ENCODE assay signal across 29 mouse cellular contexts in genomic region chr14:77929139-77929678, GRCm38 (mm10). TPM values are rescaled to one million over a fixed set of nuclear protein-coding genes. Genes with fewer than 3 reads are reported as not detected.
DNase-seq lines count a peak whose midpoint lies in the region; ATAC-seq and TF ChIP-seq lines count a peak whose summit lies in the region.
"Had no signal": no experiment of that assay in that cellular context is flagged by ENCODE, and none has a peak within 500 bp of the region (broad histone marks: within the 10 kb centered on the region; RNA-seq: fewer than 3 reads in every experiment).

No protein-coding gene starts in this region.

- H3K27ac ChIP-seq in lung, postnatal 0 days (ENCODE audit: low read length), result no peak overlapping the region
- H3K27ac ChIP-seq: forebrain, embryonic 15.5 days; hindbrain, embryonic 13.5 days; kidney, embryonic 15.5 days; layer of hippocampus, adult 2 months; left cerebral cortex, adult 2 months; limb, embryonic 12.5 days; liver, embryonic 15.5 days; neural tube, embryonic 13.5 days; stomach, postnatal 0 days had no signal

- no peak for TF ChIP-seq CTCF in C2C12 (IDR thresholded peaks at IDR 0.05; ENCODE audit: control insufficient read depth, insufficient read depth, insufficient read length)
- no peak for TF ChIP-seq CTCF in lung, postnatal 0 days (IDR thresholded peaks at IDR 0.05)

- peak; percentile 17 to 38 for DNase-seq in cerebellum, postnatal 10 days
- no peak for DNase-seq in cerebellum, adult 11 months
- peak; percentile 9 for DNase-seq in NIH3T3 (ENCODE audit: low read depth)
- no peak for DNase-seq in kidney, postnatal 25 days
- DNase-seq in lung, postnatal 0 days (ENCODE audit: low spot score), result no peak
- DNase-seq: adrenal gland, adult 8-10 months; cerebellum, adult 18-20 months; gastrocnemius, postnatal 25 days; heart, adult 18-20 months; heart, postnatal 4 days; kidney, adult 11 months; kidney, postnatal 36 days; right cerebral cortex, postnatal 4 days; thymus, adult 2 months; thymus, postnatal 4 days had no signal

- H3K4me3 ChIP-seq in C2C12 (ENCODE audit: insufficient read depth, poor library complexity, severe bottlenecking) (no peak overlapping the region), myocyte (no peak overlapping the region)
- H3K4me3 ChIP-seq in lung, postnatal 0 days (ENCODE audit: low read depth, low read length), result no peak overlapping the region
- H3K4me3 ChIP-seq: forebrain, embryonic 15.5 days; hindbrain, embryonic 13.5 days; kidney, embryonic 15.5 days; layer of hippocampus, adult 2 months; left cerebral cortex, adult 2 months; limb, embryonic 12.5 days; liver, embryonic 15.5 days; neural tube, embryonic 13.5 days had no signal

- 41% methylated on average over 2 of the region's 2 CpGs for WGBS in lung, postnatal 0 days

- H3K9ac ChIP-seq in lung, postnatal 0 days (replicated peaks; ENCODE audit: low read depth), result no peak overlapping the region
- H3K9ac ChIP-seq: forebrain, embryonic 15.5 days; hindbrain, embryonic 13.5 days; kidney, embryonic 15.5 days; limb, embryonic 12.5 days; liver, embryonic 15.5 days; neural tube, embryonic 13.5 days had no signal

- no peaks in the 10 kb centered on the region for H3K27me3 ChIP-seq in C2C12 (ENCODE audit: control insufficient read depth, insufficient read depth, insufficient read length)
- no peaks in the 10 kb centered on the region for H3K27me3 ChIP-seq in myocyte (ENCODE audit: control insufficient read depth, insufficient read depth, insufficient read length)
- H3K27me3 ChIP-seq in lung, postnatal 0 days (replicated peaks; ENCODE audit: insufficient read depth, low read length), result no peaks in the 10 kb centered on the region
- H3K27me3 ChIP-seq: forebrain, embryonic 15.5 days; hindbrain, embryonic 13.5 days; kidney, embryonic 15.5 days; limb, embryonic 12.5 days; liver, embryonic 15.5 days; neural tube, embryonic 13.5 days had no signal

- H3K79me2 ChIP-seq in C2C12 (ENCODE audit: control insufficient read depth, insufficient read depth), result no peaks in the 10 kb centered on the region
- no peaks in the 10 kb centered on the region for H3K79me2 ChIP-seq in myocyte (ENCODE audit: control insufficient read depth, insufficient read depth)

- H3K4me2 ChIP-seq in myocyte (ENCODE audit: low read depth), result no peak overlapping the region
- no peak overlapping the region for H3K4me2 ChIP-seq in lung, postnatal 0 days (replicated peaks; ENCODE audit: low read depth, low read length)
- H3K4me2 ChIP-seq: forebrain, embryonic 15.5 days; heart, embryonic 11.5 days; hindbrain, embryonic 13.5 days; kidney, embryonic 15.5 days; limb, embryonic 12.5 days; liver, embryonic 15.5 days; midbrain, embryonic 11.5 days; neural tube, embryonic 13.5 days had no signal

- H3K79me3 ChIP-seq in C2C12 (ENCODE audit: low read depth), result no peaks in the 10 kb centered on the region

- H3K4me1 ChIP-seq in lung, postnatal 0 days (ENCODE audit: insufficient read depth, low read depth, low read length), result no peaks in the 10 kb centered on the region
- H3K4me1 ChIP-seq: forebrain, embryonic 15.5 days; liver, embryonic 15.5 days had no signal

- no peaks in the 10 kb centered on the region for H3K9me3 ChIP-seq in lung, postnatal 0 days (ENCODE audit: low read length)
- H3K9me3 ChIP-seq: forebrain, embryonic 15.5 days; hindbrain, embryonic 13.5 days; kidney, embryonic 15.5 days; limb, embryonic 12.5 days; liver, embryonic 15.5 days; neural tube, embryonic 13.5 days had no signal

- ATAC-seq in lung, postnatal 0 days, result no peak
- ATAC-seq: forebrain, embryonic 15.5 days; midbrain, embryonic 16.5 days had no signal

- no peak for TF ChIP-seq POLR2A in myocyte (IDR thresholded peaks at IDR 0.05; ENCODE audit: insufficient read length, low read depth)

- H3ac ChIP-seq in C2C12 (ENCODE audit: control insufficient read depth, insufficient read length, low read depth), result no peak overlapping the region
- H3ac ChIP-seq in myocyte (ENCODE audit: control insufficient read depth, insufficient read length), result no peak overlapping the region

- TF ChIP-seq EP300 in lung, postnatal 0 days (IDR thresholded peaks at IDR 0.05), result no peak

- no peaks in the 10 kb centered on the region for H3K36me3 ChIP-seq in C2C12 (ENCODE audit: control insufficient read depth, insufficient read depth)
- no peaks in the 10 kb centered on the region for H3K36me3 ChIP-seq in myocyte (ENCODE audit: control insufficient read depth, insufficient read depth)
- no peaks in the 10 kb centered on the region for H3K36me3 ChIP-seq in lung, postnatal 0 days (ENCODE audit: insufficient read depth, low read length)
- H3K36me3 ChIP-seq: forebrain, embryonic 15.5 days; hindbrain, embryonic 13.5 days; kidney, embryonic 15.5 days; limb, embryonic 12.5 days; liver, embryonic 15.5 days; neural tube, embryonic 13.5 days had no signal

TF ChIP-seq in C2C12, 6 proteins besides CTCF, POLR2A, EP300 and RAD21:
- TF ChIP-seq USF1 (IDR thresholded peaks at IDR 0.05; ENCODE audit: low read depth) (no peak), CEBPB (IDR thresholded peaks at IDR 0.05; ENCODE audit: low read depth) (no peak), MYOD1 (IDR thresholded peaks at IDR 0.05; ENCODE audit: control insufficient read depth, insufficient read length, low read depth) (peak; percentile 91)

TF ChIP-seq in myocyte, 11 proteins besides CTCF, POLR2A, EP300 and RAD21:
- peak; percentile 17 for TF ChIP-seq TCF12 (IDR thresholded peaks at IDR 0.05; ENCODE audit: insufficient read depth, poor library complexity, severe bottlenecking)
- TF ChIP-seq MYOD1 (IDR thresholded peaks at IDR 0.05; ENCODE audit: control insufficient read depth in 1 of 3, insufficient read length in 2 of 3, low read depth in 2 of 3), result peak in 2 of 3 experiments; percentile 85 to 91
- peak in 1 of 3 experiments; percentile 43 for TF ChIP-seq MYOG (IDR thresholded peaks at IDR 0.05; ENCODE audit: control insufficient read depth in 1 of 3, insufficient read depth in 1 of 3, insufficient read length in 2 of 3, low read depth in 2 of 3)
- TF ChIP-seq TCF3 (IDR thresholded peaks at IDR 0.05; ENCODE audit: insufficient read length, low read depth), result no peak

RNA-seq across cellular contexts. Expression of gene Epsti1, which starts 25.2 kb away (rescaled TPM):
- polyA plus RNA-seq in C2C12 (2012; fragmentation: generic; extraction: Trizol) (0.11 TPM), myocyte (2012; fragmentation: generic; extraction: Trizol) (0.07 TPM)
- polyA plus RNA-seq in lung, postnatal 0 days (2015; fragmentation: Nextera tagmentation; extraction: Ambion mirVana), result 1.5 and 1.9 TPM in 2 replicates
- polyA plus RNA-seq: midbrain, embryonic 16.5 days had no signal

RNA-seq across cellular contexts. Expression of gene Dnajc15, which starts 54.3 kb away (rescaled TPM):
- polyA plus RNA-seq in C2C12 (2012; fragmentation: generic; extraction: Trizol) (50.1 TPM), myocyte (2012; fragmentation: generic; extraction: Trizol) (74.7 TPM)
- polyA plus RNA-seq in lung, postnatal 0 days (2015; fragmentation: Nextera tagmentation; extraction: Ambion mirVana), result 60.1 and 70.2 TPM in 2 replicates

Comparison
In these comparisons a context has a peak if more than half of its experiments do, and no peak if none do; other contexts are left out.
1. DNase-seq: peak in cerebellum, postnatal 10 days (2 of 2) and NIH3T3 (single experiment); none in cerebellum, adult 11 months (single experiment), kidney, postnatal 25 days (0 of 2) and lung, postnatal 0 days (single experiment).